Mouse (Mus musculus) heart, embryonic 15.5 days (tissue): ENCODE results near the gene Meis3. TPM values are rescaled to one million over a fixed set of nuclear protein-coding genes. Genes with fewer than 3 reads are reported as not detected.

Experiments used
- ATAC-seq: fragments of 200-750 bp; cut with Nextera tagmentation; replicated peaks from 2 replicates; pipeline ENCODE4 v1.8.0; 2017; ENCODE audit warnings: low read depth, moderate TSS enrichment; ENCODE audit not compliant: insufficient number of reproducible peaks, insufficient read depth, low FRiP score
- H3K27ac ChIP-seq: fragments of 300-500 bp; sonication (generic); 2 replicates; pipeline ENCODE4 v1.5.1; 2015; ENCODE audit warnings: mild to moderate bottlenecking, inconsistent platforms
- H3K27me3 ChIP-seq: fragments of 300-500 bp; sonication (generic); 2 replicates; pipeline ENCODE4 v1.6.1; 2015; ENCODE audit warnings: inconsistent platforms
- H3K36me3 ChIP-seq: fragments of 300-500 bp; sonication (generic); 2 replicates; pipeline ENCODE4 v1.6.1; 2015; ENCODE audit warnings: mild to moderate bottlenecking, inconsistent platforms
- H3K4me1 ChIP-seq: fragments of 300-500 bp; sonication (generic); replicated peaks from 2 replicates; pipeline ENCODE4 v1.6.1; 2015; ENCODE audit warnings: inconsistent platforms
- H3K4me2 ChIP-seq: fragments of 300-500 bp; sonication (generic); 2 replicates; pipeline ENCODE4 v1.6.1; 2015; ENCODE audit warnings: inconsistent platforms, mild to moderate bottlenecking, moderate library complexity
- H3K4me3 ChIP-seq: fragments of 300-500 bp; sonication (generic); 2 replicates; pipeline ENCODE4 v1.5.1; 2015; ENCODE audit warnings: mild to moderate bottlenecking, inconsistent platforms
- H3K9ac ChIP-seq: fragments of 300-500 bp; sonication (generic); 2 replicates; pipeline ENCODE4 v1.6.1; 2015; ENCODE audit warnings: mild to moderate bottlenecking, inconsistent platforms
- H3K9me3 ChIP-seq: fragments of 300-500 bp; sonication (generic); replicated peaks from 2 replicates; pipeline ENCODE4 v1.6.1; 2016; ENCODE audit warnings: inconsistent platforms
- WGBS: fragments of 180-500 bp; shearing (Covaris S2); methylation state at CpG from one replicate; pipeline ENCODE4 v1.1.7; 2015; ENCODE audit warnings: mixed read lengths; 5-methylcytosine and 5-hydroxymethylcytosine counted together
- polyA plus RNA-seq: library from polyadenylated mRNA; unstranded; fragments of >200 nt; fragmentation: Nextera tagmentation; extraction: Ambion mirVana; gene quantifications from 2 replicates; pipeline ENCODE4 v1.2.1, GENCODE M21; 2015

Meis3 gene
- polyA plus RNA-seq, 1 experiment from 2014 or later, result 14.3 TPM

GRCm38 (mm10) chr7:16134951-16135392 lies 39.9 kb upstream of the Meis3 start:
- WGBS, result 67% methylated on average over 7 of the region's 7 CpGs
- no peaks in the 10 kb centered on the region for H3K36me3 ChIP-seq
- ATAC-seq, result no peak

GRCm38 (mm10) chr7:16146489-16147410 lies 28.1 kb upstream of the Meis3 start:
- H3K9me3 ChIP-seq, result no peaks in the 10 kb centered on the region
- H3K9ac ChIP-seq, result no peak overlapping the region
- 25% methylated on average over 27 of the region's 27 CpGs for WGBS
- peaks cover 25% of the 10 kb centered on the region for H3K27me3 ChIP-seq
- H3K27ac ChIP-seq, result no peak overlapping the region
- no peak overlapping the region for H3K4me3 ChIP-seq
- no peak overlapping the region for H3K4me2 ChIP-seq
- no peaks in the 10 kb centered on the region for H3K36me3 ChIP-seq
- ATAC-seq, result no peak
- H3K4me1 ChIP-seq, result no peaks in the 10 kb centered on the region

More at GRCm38 (mm10) chr7:16134951-16135392, 39.9 kb upstream of the Meis3 start:
- no peak overlapping the region for H3K27ac ChIP-seq
- no peaks in the 10 kb centered on the region for H3K27me3 ChIP-seq
- H3K4me2 ChIP-seq, result no peak overlapping the region
- H3K9ac ChIP-seq, result no peak overlapping the region
- H3K4me1 ChIP-seq, result peaks cover 17% of the 10 kb centered on the region
- no peak overlapping the region for H3K4me3 ChIP-seq
- H3K9me3 ChIP-seq, result no peaks in the 10 kb centered on the region

DNA sequence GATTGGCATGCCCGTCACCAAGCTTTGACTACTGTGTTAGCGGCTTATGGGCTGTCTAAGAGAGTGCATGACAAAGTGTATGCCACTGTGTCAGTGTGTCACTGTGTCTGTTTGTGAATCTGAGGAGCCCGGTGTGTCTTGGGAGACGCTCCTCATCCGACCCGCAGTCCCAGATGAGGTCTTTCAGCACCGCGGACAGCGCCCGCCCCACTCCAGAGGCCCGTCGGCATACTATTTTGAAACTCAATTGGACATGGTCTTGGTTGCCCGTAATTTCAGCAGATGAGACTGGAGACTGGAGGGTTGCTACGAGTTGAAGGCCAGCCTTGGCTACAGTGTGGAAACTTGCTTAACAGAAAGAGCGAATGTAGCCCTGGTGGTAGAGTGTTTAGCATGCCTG lies 27.2 kb upstream of the Meis3 start:
- WGBS, result 10% methylated on average over 15 of the region's 15 CpGs

DNA sequence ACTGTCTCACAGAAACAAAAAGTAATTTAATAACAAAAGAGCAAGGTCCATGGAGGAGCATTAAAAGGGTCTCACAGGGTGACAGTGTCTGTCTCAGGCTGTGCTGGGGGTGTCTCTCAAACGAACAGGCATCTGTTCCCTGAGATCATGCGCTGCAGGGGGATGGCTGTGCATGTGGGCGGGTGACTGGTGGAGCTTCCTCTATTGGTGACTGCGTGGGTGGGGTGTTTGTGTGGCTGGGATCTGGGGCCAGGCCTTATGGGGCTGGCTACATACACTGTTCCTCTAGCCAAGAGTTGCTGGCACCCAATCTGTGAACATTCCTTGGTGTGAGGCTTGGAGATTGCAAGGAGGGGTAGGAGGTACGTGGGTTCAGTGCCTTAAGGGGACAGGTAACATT lies 25.6 kb upstream of the Meis3 start:
- no peak overlapping the region for H3K4me2 ChIP-seq
- no peaks in the 10 kb centered on the region for H3K9me3 ChIP-seq
- H3K4me3 ChIP-seq, result no peak overlapping the region
- H3K36me3 ChIP-seq, result no peaks in the 10 kb centered on the region
- ATAC-seq, result no peak
- H3K27me3 ChIP-seq, result peaks cover 25% of the 10 kb centered on the region
- WGBS, result 48% methylated on average over 5 of the region's 5 CpGs
- no peak overlapping the region for H3K9ac ChIP-seq
- H3K27ac ChIP-seq, result no peak overlapping the region
- H3K4me1 ChIP-seq, result no peaks in the 10 kb centered on the region

More for the DNA sequence above, 27.2 kb upstream of the Meis3 start:
- Histone ChIP-seq H3K4me2 (no peak overlapping the region), H3K9me3 (no peaks in the 10 kb centered on the region), H3K27me3 (peaks cover 25% of the 10 kb centered on the region), H3K4me3 (no peak overlapping the region), H3K27ac (no peak overlapping the region), H3K9ac (no peak overlapping the region), H3K36me3 (no peaks in the 10 kb centered on the region), H3K4me1 (no peaks in the 10 kb centered on the region)
- ATAC-seq, result no peak

GRCm38 (mm10) chr7:16150191-16151145 lies 24.4 kb upstream of the Meis3 start:
- Histone ChIP-seq H3K27ac (no peak overlapping the region), H3K27me3 (peaks cover 25% of the 10 kb centered on the region), H3K9me3 (no peaks in the 10 kb centered on the region), H3K9ac (no peak overlapping the region), H3K4me1 (peaks cover 6% of the 10 kb centered on the region; the same call in 1 of the 2 replicates), H3K4me3 (no peak overlapping the region), H3K36me3 (no peaks in the 10 kb centered on the region), H3K4me2 (no peak overlapping the region)
- 63% methylated on average over 9 of the region's 9 CpGs for WGBS
- ATAC-seq, result no peak

DNA sequence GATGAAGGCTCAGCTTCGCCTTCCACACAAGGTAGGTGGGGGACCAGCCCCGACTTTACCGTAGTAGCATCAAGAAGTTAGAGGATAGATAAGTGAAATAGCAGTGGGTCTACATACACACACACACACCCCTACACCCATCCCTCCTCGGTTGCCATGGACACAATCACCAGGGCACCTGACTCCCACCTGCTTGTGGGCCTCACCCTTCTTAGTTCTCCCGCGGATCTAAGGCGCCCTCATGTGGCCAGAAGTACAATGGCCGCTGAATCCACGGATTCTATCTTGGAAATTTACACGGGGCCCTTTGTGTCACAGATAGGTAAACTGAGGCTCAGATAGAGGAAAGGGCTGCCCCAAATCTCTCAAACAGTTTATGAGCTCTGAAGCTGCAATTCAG lies 21.4 kb upstream of the Meis3 start:
- no peak overlapping the region for H3K27ac ChIP-seq
- H3K36me3 ChIP-seq, result no peaks in the 10 kb centered on the region
- peaks cover 15% of the 10 kb centered on the region for H3K4me1 ChIP-seq
- ATAC-seq, result no peak
- no peaks in the 10 kb centered on the region for H3K9me3 ChIP-seq
- H3K4me2 ChIP-seq, result no peak overlapping the region
- H3K9ac ChIP-seq, result no peak overlapping the region
- 14% methylated on average over 10 of the region's 10 CpGs for WGBS
- H3K4me3 ChIP-seq, result no peak overlapping the region
- H3K27me3 ChIP-seq, result peaks cover 6% of the 10 kb centered on the region

GRCm38 (mm10) chr7:16155132-16155872 lies 19.6 kb upstream of the Meis3 start:
- H3K4me3 ChIP-seq, result no peak overlapping the region
- no peak overlapping the region for H3K4me2 ChIP-seq
- ATAC-seq, result no peak; the same call in 1 of the 2 replicates
- peaks cover 24% of the 10 kb centered on the region for H3K27me3 ChIP-seq
- 33% methylated on average over 9 of the region's 9 CpGs for WGBS
- H3K27ac ChIP-seq, result peak overlapping the region; percentile 73
- H3K9ac ChIP-seq, result no peak overlapping the region
- H3K36me3 ChIP-seq, result no peaks in the 10 kb centered on the region
- H3K9me3 ChIP-seq, result no peaks in the 10 kb centered on the region
- H3K4me1 ChIP-seq, result peaks cover 19% of the 10 kb centered on the region

DNA sequence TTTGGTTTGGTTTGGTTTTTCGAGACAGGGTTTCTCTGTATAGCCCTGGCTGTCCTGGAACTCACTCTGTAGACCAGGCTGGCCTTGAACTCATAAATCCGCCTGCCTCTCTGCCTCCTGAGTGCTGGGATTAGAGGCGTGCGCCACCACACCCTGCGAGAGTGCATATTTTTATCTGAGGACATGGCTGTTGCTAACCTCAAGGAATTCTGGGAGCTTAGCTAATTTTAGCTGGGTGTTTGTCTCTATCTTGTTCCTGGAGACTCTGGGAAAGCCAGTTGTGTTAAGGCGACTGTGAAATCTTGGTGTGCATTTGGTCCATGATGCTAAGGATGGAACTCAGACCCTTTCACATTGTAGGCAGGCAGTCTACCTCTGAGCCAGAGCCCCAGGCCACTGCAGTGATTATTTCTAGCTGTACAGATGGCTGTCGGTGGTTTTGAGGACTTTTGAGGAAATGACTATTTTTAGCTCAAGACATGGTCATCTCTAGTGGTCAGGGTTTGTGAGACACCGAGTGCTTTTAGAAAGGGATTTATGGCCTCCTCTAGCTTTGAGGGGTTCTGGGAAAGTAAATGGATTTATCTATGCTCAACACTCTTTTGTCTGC lies 18.7 kb upstream of the Meis3 start:
- 25% methylated on average over 8 of the region's 8 CpGs for WGBS
- peak; percentile 28; the same call in 1 of the 2 replicates for ATAC-seq
- Histone ChIP-seq H3K27ac (peak overlapping the region; percentile 73), H3K27me3 (peaks cover 24% of the 10 kb centered on the region), H3K36me3 (no peaks in the 10 kb centered on the region), H3K4me1 (peaks cover 19% of the 10 kb centered on the region), H3K9ac (no peak overlapping the region), H3K4me3 (no peak overlapping the region), H3K4me2 (0 out of 2 replicates have a peak overlapping the region, but pooled peaks have one; percentile 4), H3K9me3 (no peaks in the 10 kb centered on the region)

DNA sequence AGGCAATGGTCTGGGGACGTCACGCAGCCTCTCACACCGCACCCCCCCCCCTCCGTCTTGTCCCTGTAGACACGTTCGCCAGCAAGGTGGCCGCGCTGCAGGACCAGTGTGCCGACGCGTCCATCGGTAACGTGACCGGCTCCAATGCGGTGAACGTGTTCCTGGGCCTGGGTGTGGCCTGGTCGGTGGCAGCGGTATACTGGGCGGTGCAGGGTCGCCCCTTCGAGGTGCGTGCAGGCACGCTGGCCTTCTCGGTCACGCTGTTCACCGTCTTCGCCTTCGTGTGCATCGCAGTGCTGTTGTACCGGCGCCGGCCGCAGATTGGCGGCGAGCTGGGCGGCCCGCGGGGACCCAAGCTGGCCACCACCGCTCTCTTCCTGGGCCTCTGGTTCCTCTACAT lies 16.2 kb upstream of the Meis3 start:
- 7% methylated on average over 39 of the region's 39 CpGs for WGBS
- Histone ChIP-seq H3K4me1 (peaks cover 19% of the 10 kb centered on the region), H3K9me3 (no peaks in the 10 kb centered on the region), H3K27ac (no peak overlapping the region), H3K4me3 (peak overlapping the region; percentile 15; the same call in 1 of the 2 replicates), H3K9ac (no peak overlapping the region; the same call in 1 of the 2 replicates), H3K27me3 (peaks cover 25% of the 10 kb centered on the region), H3K4me2 (peak overlapping the region; percentile 51), H3K36me3 (no peaks in the 10 kb centered on the region)
- ATAC-seq, result no peak

DNA sequence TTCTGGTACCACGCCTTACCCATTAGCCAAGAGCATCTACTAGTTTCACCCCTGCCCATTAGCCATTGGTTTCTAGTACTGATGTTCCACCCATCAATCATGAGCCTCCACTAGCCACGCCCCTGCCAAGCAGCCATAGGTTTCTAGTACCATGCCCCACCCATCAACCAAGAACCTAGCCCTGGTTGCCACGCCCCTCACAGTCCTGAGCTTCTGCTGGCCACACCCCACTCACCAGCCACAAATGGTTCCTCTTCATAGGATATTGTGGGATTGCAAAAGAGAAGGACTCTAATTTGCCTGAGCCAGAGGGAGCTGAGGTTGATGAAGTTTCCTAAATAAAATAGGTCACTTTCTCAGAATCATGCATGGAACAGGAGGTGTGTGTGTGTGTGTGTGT lies 14.2 kb upstream of the Meis3 start:
- no peaks in the 10 kb centered on the region for H3K36me3 ChIP-seq
- H3K4me1 ChIP-seq, result peaks cover 12% of the 10 kb centered on the region
- peaks cover 27% of the 10 kb centered on the region for H3K27me3 ChIP-seq
- H3K27ac ChIP-seq, result no peak overlapping the region
- no peaks in the 10 kb centered on the region for H3K9me3 ChIP-seq
- WGBS, result 60% methylated on average over 3 of the region's 3 CpGs
- H3K9ac ChIP-seq, result no peak overlapping the region
- no peak overlapping the region for H3K4me3 ChIP-seq
- no peak overlapping the region for H3K4me2 ChIP-seq
- ATAC-seq, result no peak
